Mouse (Mus musculus): ENCODE measurements around the gene B4galnt1. TPM values are rescaled to one million over a fixed set of nuclear protein-coding genes. Genes with fewer than 3 reads are reported as not detected.

Gene B4galnt1
- polyA plus RNA-seq (2012; ENCODE audit: low replicate concordance): 492 and 503 TPM in 2 replicates

DNA sequence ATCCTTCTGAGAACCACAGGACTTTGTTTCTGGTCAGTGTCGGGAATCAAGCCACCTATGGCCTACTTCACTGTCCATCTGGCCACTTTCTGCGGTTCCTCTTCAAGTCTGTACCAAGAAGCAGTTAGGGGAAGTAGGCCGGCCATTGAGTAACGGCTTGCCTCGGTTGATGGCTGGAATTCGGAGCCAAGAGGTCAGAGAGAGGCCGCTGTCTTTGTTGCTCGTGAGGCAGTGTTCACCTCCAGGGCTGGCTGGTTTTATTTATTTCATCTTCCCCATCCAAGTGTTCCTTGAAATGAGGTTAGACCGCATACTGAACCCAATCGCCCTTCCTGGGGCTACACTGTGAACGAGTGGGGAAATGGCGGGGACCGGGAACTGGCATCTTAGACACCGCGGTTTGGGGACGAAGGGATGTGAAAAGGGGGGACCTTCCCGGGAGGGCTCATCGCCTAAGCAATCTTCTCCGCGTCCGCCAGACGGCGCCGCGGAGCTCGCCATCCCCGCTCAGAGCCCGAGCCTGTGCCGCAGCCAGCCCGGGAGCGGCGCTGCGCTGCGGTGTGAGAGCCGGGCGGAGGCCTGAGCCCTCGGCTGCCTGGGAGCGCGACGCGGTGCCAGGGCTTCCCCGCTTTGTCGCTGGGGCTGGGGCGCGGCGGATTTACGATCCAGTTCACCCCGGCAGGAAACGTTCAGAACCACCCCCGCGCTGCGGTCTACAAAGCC lies at the start of gene B4galnt1:
Gene B4galnt1, plus strand, starts transcription at position 595 of the 723 bp plus-strand sequence.

DNA sequence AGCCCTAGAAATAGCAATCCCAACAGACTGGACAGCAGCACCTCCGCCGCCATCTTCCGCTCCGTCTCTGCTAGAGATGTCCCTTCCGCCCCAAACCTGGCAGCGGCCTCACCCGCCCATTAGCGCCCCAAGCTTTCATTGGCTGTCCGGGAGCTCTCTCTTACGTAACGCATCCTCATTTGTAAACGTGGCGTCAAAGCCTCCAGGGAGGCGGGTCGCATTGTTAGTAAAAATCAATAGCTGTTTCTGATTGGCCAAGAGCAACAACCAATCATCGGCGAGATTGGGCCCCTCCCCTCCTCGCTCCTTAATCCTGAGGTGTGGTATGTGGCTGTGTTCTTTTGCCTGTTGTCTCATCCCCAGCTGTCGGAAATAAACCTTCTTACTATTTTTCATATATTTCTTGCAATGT lies 44.0 kb upstream of the B4galnt1 start, which contains the start of gene Os9:
Gene Os9, minus strand, starts transcription at position 66 of the 412 bp plus-strand sequence.

DNA sequence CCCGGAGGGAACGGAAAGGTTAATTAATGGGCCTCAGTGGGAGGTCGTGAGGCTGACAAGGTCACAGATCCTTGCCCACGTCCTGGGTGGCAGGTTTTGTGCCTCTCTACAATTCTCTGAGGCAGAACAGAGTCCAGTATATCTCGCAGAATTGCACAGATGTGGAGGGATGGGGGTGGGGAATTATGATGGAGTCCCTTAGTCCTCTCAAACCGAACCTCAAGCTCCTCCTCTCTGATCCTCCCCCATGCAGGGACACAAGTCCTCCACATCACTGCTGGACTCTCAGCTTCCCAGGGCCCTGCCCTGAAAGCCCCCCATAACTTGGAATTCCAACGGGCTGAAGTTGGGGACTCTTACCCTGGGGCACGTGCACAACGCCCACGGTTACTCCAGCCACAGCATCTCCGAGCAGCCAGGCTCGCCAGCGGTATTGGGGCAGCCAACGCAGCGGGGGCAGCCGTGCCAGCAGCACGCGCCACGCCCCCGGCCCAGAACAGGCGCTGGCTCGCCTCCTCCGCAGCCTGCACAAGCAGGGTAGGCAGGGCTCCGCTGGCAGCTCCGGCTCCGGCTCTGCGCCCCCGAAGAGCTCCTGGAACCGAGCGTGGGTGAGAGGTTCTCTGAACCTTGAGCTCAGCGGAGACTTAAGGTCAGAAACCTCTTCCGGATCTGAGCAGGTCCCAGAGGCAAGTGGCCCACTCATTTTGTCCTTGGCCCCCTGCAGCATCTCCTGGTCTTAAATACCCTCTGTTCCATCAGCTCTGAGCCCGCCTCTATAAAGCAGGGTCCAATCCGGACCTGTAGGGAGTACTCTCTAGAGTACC lies 15.1 kb downstream of the B4galnt1 start, which contains the start of gene Slc26a10:
Gene Slc26a10, minus strand, starts transcription at position 775 of the 824 bp plus-strand sequence.

DNA sequence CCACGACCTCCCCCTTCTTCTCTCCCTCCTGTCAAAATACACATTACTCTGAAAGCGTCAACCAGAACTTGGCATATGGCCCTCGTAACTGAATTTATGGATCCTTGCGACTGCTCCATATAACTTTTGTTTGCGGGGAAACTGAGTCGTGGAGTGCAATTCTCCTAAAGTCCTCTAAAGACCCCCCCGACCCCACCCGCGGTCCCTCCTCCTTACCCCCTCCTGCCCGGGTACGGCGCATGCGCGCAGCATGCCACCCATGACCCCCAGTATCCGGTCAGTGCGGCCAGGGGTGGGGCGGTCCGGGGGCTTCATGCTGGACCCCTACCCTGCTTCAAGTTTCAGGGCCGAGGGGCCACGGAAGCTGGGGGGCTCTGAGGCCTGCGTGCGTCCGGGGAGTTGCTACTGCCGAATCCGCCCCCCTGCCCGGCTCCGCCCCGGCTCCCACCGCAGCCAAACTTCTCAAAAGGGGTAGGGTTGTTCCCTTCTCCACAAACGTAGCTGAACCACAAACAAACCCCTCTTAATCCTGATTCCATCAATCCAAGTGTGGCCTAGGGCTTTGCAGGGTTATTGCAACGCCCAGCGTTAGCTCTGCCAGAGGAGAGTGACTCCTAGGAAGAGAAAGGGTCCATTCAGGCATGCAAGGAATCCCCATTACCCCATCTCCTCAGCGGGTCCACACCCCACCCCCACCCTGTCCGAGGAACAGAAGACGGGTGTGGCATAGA lies 24.8 kb downstream of the B4galnt1 start, which contains the start of gene Arhgef25:
Gene Arhgef25, minus strand, starts transcription at position 433 of the 731 bp plus-strand sequence.

DNA sequence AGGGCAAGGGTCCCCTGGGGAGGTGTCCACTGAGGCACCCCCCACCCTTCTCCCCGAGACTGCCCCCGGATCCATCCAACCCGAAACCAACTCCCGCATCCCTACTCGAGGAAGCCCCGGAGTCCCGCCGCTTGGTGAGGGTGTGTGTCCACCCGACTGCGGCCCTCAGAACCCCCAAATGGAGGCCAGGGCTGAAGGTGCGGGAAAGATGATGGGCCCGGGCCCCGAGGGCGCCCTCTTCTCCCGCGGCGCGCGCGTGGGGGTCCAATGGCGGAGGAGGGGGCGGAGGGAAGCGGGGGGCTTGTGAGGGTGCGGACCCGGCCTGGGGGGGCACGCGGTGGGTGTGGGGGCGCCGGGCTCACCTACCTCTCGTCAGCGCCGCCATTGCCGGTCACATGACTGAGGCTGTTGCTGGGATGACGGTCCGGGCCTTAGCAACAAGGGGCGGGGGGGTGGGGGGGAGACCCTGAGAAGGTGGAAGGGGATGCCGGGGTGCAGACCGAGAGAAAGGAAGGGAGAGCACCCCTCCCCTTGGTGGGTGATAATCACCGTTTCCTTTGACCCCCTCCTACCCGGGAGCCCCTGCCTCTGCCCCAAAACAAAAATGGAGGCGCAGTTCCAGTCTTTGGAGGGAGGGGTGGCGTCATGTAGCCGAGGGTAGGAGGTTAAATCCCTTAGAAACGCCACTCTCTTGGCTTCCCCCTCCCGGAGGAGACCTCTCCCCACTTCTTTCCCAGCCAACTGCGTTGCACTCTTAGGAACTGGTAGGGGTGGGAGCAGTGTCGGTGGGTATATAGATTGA lies 30.5 kb downstream of the B4galnt1 start, which contains the start of gene Dtx3:
Gene Dtx3, minus strand, starts transcription at position 401 of the 802 bp plus-strand sequence.

DNA sequence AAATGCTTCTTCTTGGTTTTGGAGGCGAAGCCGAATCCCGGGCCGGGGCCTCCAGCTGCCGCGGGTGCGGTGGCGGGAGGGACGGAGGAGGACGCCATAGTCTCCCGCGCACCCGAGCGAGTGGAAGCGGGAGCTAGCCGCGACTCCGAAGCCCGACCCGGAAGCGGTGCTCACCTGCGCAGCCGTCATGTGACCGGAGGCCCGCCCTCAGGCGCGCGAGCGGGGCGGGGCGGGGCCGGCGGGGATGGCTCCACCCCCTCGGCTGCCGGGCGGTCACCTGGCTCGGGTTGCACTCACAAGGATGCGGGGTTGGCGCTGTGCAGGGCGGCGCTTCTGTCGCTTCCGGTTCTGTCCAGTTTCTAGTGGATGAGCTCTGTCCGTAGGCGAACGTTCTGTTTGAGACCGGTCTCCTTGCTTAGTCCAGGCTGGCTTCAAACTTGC lies 46.4 kb downstream of the B4galnt1 start, which contains the start of gene Pip4k2c:
Gene Pip4k2c, minus strand, starts transcription at position 172 of the 441 bp plus-strand sequence.

Other genes with a start within 250 kb of the B4galnt1 start
- 143 and 171 TPM in 2 replicates for gene Ctdsp2, start 186.5 kb upstream of the B4galnt1 start, polyA plus RNA-seq (2012; ENCODE audit: low replicate concordance)
- gene Avil, start 164.5 kb upstream of the B4galnt1 start, polyA plus RNA-seq (2012; ENCODE audit: low replicate concordance): 0.20 and 0.27 TPM in 2 replicates
- gene Tsfm, start 134.4 kb upstream of the B4galnt1 start, polyA plus RNA-seq (2012; ENCODE audit: low replicate concordance): 22.5 and 29.7 TPM in 2 replicates
- 8.2 and 18.0 TPM in 2 replicates for gene Mettl1, start 123.8 kb upstream of the B4galnt1 start, polyA plus RNA-seq (2012; ENCODE audit: low replicate concordance)
- gene Eef1akmt3, start 123.7 kb upstream of the B4galnt1 start, polyA plus RNA-seq (2012; ENCODE audit: low replicate concordance): 0.30 and 0.39 TPM in 2 replicates
- 0.08 TPM in 1 of 2 replicates, not detected in the other for gene Cyp27b1, start 117.0 kb upstream of the B4galnt1 start, polyA plus RNA-seq (2012; ENCODE audit: low replicate concordance)
- 5.6 and 13.1 TPM in 2 replicates for gene March9, start 105.0 kb upstream of the B4galnt1 start, polyA plus RNA-seq (2012; ENCODE audit: low replicate concordance)
- 378 and 643 TPM in 2 replicates for gene Cdk4, start 101.7 kb upstream of the B4galnt1 start, polyA plus RNA-seq (2012; ENCODE audit: low replicate concordance)
- 28.3 and 29.1 TPM in 2 replicates for gene Tspan31, start 95.0 kb upstream of the B4galnt1 start, polyA plus RNA-seq (2012; ENCODE audit: low replicate concordance)
- gene Agap2, start 89.9 kb upstream of the B4galnt1 start, polyA plus RNA-seq (2012; ENCODE audit: low replicate concordance): 89.4 and 209 TPM in 2 replicates
- gene Os9, start 44.1 kb upstream of the B4galnt1 start, polyA plus RNA-seq (2012; ENCODE audit: low replicate concordance): 207 and 236 TPM in 2 replicates
- gene Slc26a10, start 15.4 kb downstream of the B4galnt1 start, polyA plus RNA-seq (2012; ENCODE audit: low replicate concordance): 0.30 and 0.75 TPM in 2 replicates
- 2.0 and 2.8 TPM in 2 replicates for gene Arhgef25, start 24.9 kb downstream of the B4galnt1 start, polyA plus RNA-seq (2012; ENCODE audit: low replicate concordance)
- gene Dtx3, start 30.5 kb downstream of the B4galnt1 start, polyA plus RNA-seq (2012; ENCODE audit: low replicate concordance): 78.7 and 214 TPM in 2 replicates
- 38.8 and 44.6 TPM in 2 replicates for gene Pip4k2c, start 46.4 kb downstream of the B4galnt1 start, polyA plus RNA-seq (2012; ENCODE audit: low replicate concordance)
- gene Kif5a, start 98.1 kb downstream of the B4galnt1 start, polyA plus RNA-seq (2012; ENCODE audit: low replicate concordance): 0.61 and 0.80 TPM in 2 replicates
- gene Dctn2, start 101.1 kb downstream of the B4galnt1 start, polyA plus RNA-seq (2012; ENCODE audit: low replicate concordance): 113 TPM in 2 replicates
- gene Mbd6, start 123.8 kb downstream of the B4galnt1 start, polyA plus RNA-seq (2012; ENCODE audit: low replicate concordance): 232 and 753 TPM in 2 replicates
- 10.4 and 46.9 TPM in 2 replicates for gene Mars, start 146.6 kb downstream of the B4galnt1 start, polyA plus RNA-seq (2012; ENCODE audit: low replicate concordance)
- 62.6 and 140 TPM in 2 replicates for gene Arhgap9, start 156.7 kb downstream of the B4galnt1 start, polyA plus RNA-seq (2012; ENCODE audit: low replicate concordance)
- 0.10 TPM in 2 replicates for gene Gli1, start 176.7 kb downstream of the B4galnt1 start, polyA plus RNA-seq (2012; ENCODE audit: low replicate concordance)
- not detected in 2 replicates for gene Inhbe, start 189.2 kb downstream of the B4galnt1 start, polyA plus RNA-seq (2012; ENCODE audit: low replicate concordance)
- not detected in 2 replicates for gene Inhbc, start 205.2 kb downstream of the B4galnt1 start, polyA plus RNA-seq (2012; ENCODE audit: low replicate concordance)
- gene R3hdm2, start 215.1 kb downstream of the B4galnt1 start, polyA plus RNA-seq (2012; ENCODE audit: low replicate concordance): 148 and 183 TPM in 2 replicates